Mouse (Mus musculus) heart, embryonic 15.5 days (tissue): ENCODE measurements at regions not wholly inside any gene's neighbourhood (a gene's known extent, or its start where the extent isn't known, plus 50 kb on each side); places are given as distances from the start of the nearest gene placed in this dataset.

Source experiments
- ATAC-seq: fragments of 200-750 bp; cut with Nextera tagmentation; replicated peaks from 2 replicates; pipeline ENCODE4 v1.8.0; 2017; ENCODE audit warnings: low read depth, moderate TSS enrichment; ENCODE audit not compliant: insufficient number of reproducible peaks, insufficient read depth, low FRiP score
- H3K27ac ChIP-seq: fragments of 300-500 bp; sonication (generic); 2 replicates; pipeline ENCODE4 v1.5.1; 2015; ENCODE audit warnings: mild to moderate bottlenecking, inconsistent platforms
- H3K27me3 ChIP-seq: fragments of 300-500 bp; sonication (generic); 2 replicates; pipeline ENCODE4 v1.6.1; 2015; ENCODE audit warnings: inconsistent platforms
- H3K36me3 ChIP-seq: fragments of 300-500 bp; sonication (generic); 2 replicates; pipeline ENCODE4 v1.6.1; 2015; ENCODE audit warnings: mild to moderate bottlenecking, inconsistent platforms
- H3K4me1 ChIP-seq: fragments of 300-500 bp; sonication (generic); replicated peaks from 2 replicates; pipeline ENCODE4 v1.6.1; 2015; ENCODE audit warnings: inconsistent platforms
- H3K4me2 ChIP-seq: fragments of 300-500 bp; sonication (generic); 2 replicates; pipeline ENCODE4 v1.6.1; 2015; ENCODE audit warnings: inconsistent platforms, mild to moderate bottlenecking, moderate library complexity
- H3K4me3 ChIP-seq: fragments of 300-500 bp; sonication (generic); 2 replicates; pipeline ENCODE4 v1.5.1; 2015; ENCODE audit warnings: mild to moderate bottlenecking, inconsistent platforms
- H3K9ac ChIP-seq: fragments of 300-500 bp; sonication (generic); 2 replicates; pipeline ENCODE4 v1.6.1; 2015; ENCODE audit warnings: mild to moderate bottlenecking, inconsistent platforms
- H3K9me3 ChIP-seq: fragments of 300-500 bp; sonication (generic); replicated peaks from 2 replicates; pipeline ENCODE4 v1.6.1; 2016; ENCODE audit warnings: inconsistent platforms
- WGBS: fragments of 180-500 bp; shearing (Covaris S2); methylation state at CpG from one replicate; pipeline ENCODE4 v1.1.7; 2015; ENCODE audit warnings: mixed read lengths; 5-methylcytosine and 5-hydroxymethylcytosine counted together

DNA sequence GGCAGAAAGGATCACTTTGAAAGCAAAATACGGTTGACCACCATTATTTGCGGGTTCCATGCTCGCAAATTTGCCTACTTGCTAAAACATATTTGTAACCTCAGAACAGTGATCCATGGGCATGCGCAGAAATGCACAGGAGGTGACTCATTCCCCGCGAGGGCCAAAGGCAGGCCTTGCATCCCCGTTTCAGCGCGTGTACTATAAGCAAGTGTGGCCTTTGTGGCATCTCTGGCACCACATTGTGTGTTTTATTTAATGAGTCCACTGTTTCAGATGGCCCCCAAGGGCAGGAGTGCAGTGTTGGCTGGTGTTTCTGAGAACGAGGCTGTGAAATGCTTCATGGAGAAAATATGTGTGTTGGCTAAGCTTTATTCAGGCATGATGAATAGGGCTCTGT lies 205.3 kb upstream of the Mast4 start:
- no peaks in the 10 kb centered on the region for H3K4me1 ChIP-seq
- no peak overlapping the region for H3K9ac ChIP-seq
- H3K36me3 ChIP-seq, result no peaks in the 10 kb centered on the region
- no peaks in the 10 kb centered on the region for H3K27me3 ChIP-seq
- no peak overlapping the region for H3K4me2 ChIP-seq
- no peak overlapping the region for H3K27ac ChIP-seq
- no peak overlapping the region for H3K4me3 ChIP-seq
- 71% methylated on average over 10 of the region's 10 CpGs for WGBS
- no peak for ATAC-seq
- no peaks in the 10 kb centered on the region for H3K9me3 ChIP-seq

GRCm38 (mm10) chr13:103513825-103514224 lies 179.5 kb upstream of the Mast4 start:
- H3K36me3 ChIP-seq, result no peaks in the 10 kb centered on the region
- H3K27me3 ChIP-seq, result no peaks in the 10 kb centered on the region
- no peak overlapping the region for H3K9ac ChIP-seq
- no peaks in the 10 kb centered on the region for H3K9me3 ChIP-seq
- no peak for ATAC-seq
- no peak overlapping the region for H3K27ac ChIP-seq
- 64% methylated on average over 1 of the region's 1 CpGs for WGBS
- no peaks in the 10 kb centered on the region for H3K4me1 ChIP-seq
- H3K4me2 ChIP-seq, result no peak overlapping the region
- H3K4me3 ChIP-seq, result no peak overlapping the region

GRCm38 (mm10) chr13:103512476-103512875 lies 178.2 kb upstream of the Mast4 start:
- no peaks in the 10 kb centered on the region for H3K27me3 ChIP-seq
- H3K36me3 ChIP-seq, result no peaks in the 10 kb centered on the region
- no peak for ATAC-seq
- no peaks in the 10 kb centered on the region for H3K9me3 ChIP-seq
- H3K9ac ChIP-seq, result no peak overlapping the region
- H3K4me3 ChIP-seq, result no peak overlapping the region
- WGBS, result 85% methylated on average over 7 of the region's 7 CpGs
- H3K4me2 ChIP-seq, result no peak overlapping the region
- no peak overlapping the region for H3K27ac ChIP-seq
- no peaks in the 10 kb centered on the region for H3K4me1 ChIP-seq

DNA sequence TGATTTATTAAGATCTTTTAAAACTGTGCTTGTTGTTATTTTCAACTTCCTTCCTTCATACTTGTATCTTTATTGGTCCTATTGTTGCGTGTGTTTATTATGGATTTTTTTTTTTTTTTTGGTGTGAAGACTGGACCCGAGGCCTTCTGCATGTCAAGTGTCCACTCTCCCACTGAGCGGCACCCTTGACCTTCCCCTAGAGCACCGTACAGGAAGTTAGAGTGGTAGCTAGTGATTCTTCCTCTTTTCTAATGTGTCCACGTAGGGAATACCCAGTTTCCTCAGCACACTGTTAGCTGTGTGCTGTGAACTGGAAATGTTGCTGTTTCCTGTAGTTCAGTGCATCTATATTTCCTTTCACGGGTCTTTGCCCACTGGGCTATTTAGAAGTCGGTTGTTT lies 170.7 kb upstream of the Mast4 start:
- 72% methylated on average over 7 of the region's 7 CpGs for WGBS
- H3K36me3 ChIP-seq, result no peaks in the 10 kb centered on the region
- no peak overlapping the region for H3K9ac ChIP-seq
- ATAC-seq, result no peak
- no peaks in the 10 kb centered on the region for H3K9me3 ChIP-seq
- H3K27ac ChIP-seq, result no peak overlapping the region
- H3K4me3 ChIP-seq, result no peak overlapping the region
- no peaks in the 10 kb centered on the region for H3K27me3 ChIP-seq
- H3K4me2 ChIP-seq, result no peak overlapping the region
- peaks cover 6% of the 10 kb centered on the region for H3K4me1 ChIP-seq

- H3K36me3 ChIP-seq, result no peaks in the 10 kb centered on the region
- no peak overlapping the region for H3K27ac ChIP-seq
- H3K4me3 ChIP-seq, result no peak overlapping the region
- H3K9me3 ChIP-seq, result no peaks in the 10 kb centered on the region
- no peak overlapping the region for H3K9ac ChIP-seq
- H3K4me1 ChIP-seq, result peaks cover 16% of the 10 kb centered on the region
- H3K4me2 ChIP-seq, result 0 out of 2 replicates have a peak overlapping the region, but pooled peaks have one; percentile 7
- 20% methylated on average over 8 of the region's 8 CpGs for WGBS
- no peaks in the 10 kb centered on the region for H3K27me3 ChIP-seq
- ATAC-seq, result 0 out of 2 replicates have a peak, but pooled peaks have one; percentile 53
Measured at GRCm38 (mm10) chr13:103499376-103499775, 165.1 kb upstream of the Mast4 start.

GRCm38 (mm10) chr13:103494371-103494770 lies 160.1 kb upstream of the Mast4 start:
- peaks cover 16% of the 10 kb centered on the region for H3K4me1 ChIP-seq
- H3K27ac ChIP-seq, result peak overlapping the region; percentile 22; the same call in 1 of the 2 replicates
- 20% methylated on average over 9 of the region's 9 CpGs for WGBS
- no peaks in the 10 kb centered on the region for H3K9me3 ChIP-seq
- no peak overlapping the region for H3K4me2 ChIP-seq
- ATAC-seq, result 0 out of 2 replicates have a peak, but pooled peaks have one; percentile 39
- no peak overlapping the region for H3K9ac ChIP-seq
- no peak overlapping the region for H3K4me3 ChIP-seq
- no peaks in the 10 kb centered on the region for H3K27me3 ChIP-seq
- H3K36me3 ChIP-seq, result no peaks in the 10 kb centered on the region

- H3K4me2 ChIP-seq, result no peak overlapping the region
- 21% methylated on average over 7 of the region's 7 CpGs for WGBS
- H3K9ac ChIP-seq, result no peak overlapping the region
- no peak overlapping the region for H3K4me3 ChIP-seq
- H3K9me3 ChIP-seq, result no peaks in the 10 kb centered on the region
- no peaks in the 10 kb centered on the region for H3K27me3 ChIP-seq
- H3K36me3 ChIP-seq, result no peaks in the 10 kb centered on the region
- ATAC-seq, result peak; percentile 47; the same call in 1 of the 2 replicates
- H3K4me1 ChIP-seq, result peaks cover 10% of the 10 kb centered on the region
- H3K27ac ChIP-seq, result 0 out of 2 replicates have a peak overlapping the region, but pooled peaks have one; percentile 22
Measured at GRCm38 (mm10) chr13:103493567-103493966, 159.3 kb upstream of the Mast4 start.

DNA sequence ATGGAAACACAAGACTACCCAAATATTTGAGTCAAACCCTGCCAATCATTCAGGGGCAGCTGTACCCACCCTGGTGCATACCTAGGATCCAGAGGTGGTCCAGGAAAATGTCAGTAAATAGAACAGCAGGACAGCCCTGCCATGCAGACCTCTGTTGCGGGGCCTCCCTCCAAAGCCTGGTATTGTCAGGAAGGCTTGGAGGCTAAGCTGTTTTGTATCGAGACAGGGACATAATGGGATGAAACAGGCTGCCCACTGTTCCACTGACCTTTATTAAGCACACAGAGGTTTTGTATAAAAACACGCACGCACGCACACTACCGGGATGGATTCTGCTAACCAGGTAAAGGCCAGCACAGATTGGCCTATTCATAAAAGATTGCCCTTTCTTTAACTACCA lies 155.8 kb upstream of the Mast4 start:
- no peaks in the 10 kb centered on the region for H3K36me3 ChIP-seq
- no peaks in the 10 kb centered on the region for H3K27me3 ChIP-seq
- no peak for ATAC-seq
- 91% methylated on average over 6 of the region's 6 CpGs for WGBS
- no peak overlapping the region for H3K27ac ChIP-seq
- H3K9me3 ChIP-seq, result no peaks in the 10 kb centered on the region
- no peak overlapping the region for H3K4me2 ChIP-seq
- H3K9ac ChIP-seq, result no peak overlapping the region
- H3K4me3 ChIP-seq, result no peak overlapping the region
- peaks cover 10% of the 10 kb centered on the region for H3K4me1 ChIP-seq

DNA sequence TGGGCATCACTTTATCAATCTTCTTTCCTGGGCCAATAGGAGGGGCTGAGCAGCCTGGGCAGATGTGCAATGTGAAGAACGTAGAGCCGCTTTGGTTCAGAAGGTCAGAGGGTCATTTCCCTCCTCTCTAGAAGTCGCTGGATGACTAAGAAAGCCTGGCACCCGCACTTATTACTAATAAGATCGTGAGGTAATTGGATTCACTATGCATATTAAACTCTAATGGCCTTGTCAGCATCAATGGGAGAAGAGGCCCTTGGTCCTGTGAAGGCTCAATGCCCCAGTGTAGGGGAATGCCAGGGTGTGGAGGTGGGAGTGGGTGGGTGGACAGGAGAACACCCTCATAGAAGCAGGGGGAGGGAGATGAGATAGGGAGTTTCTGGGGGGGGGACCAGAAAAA lies 149.8 kb upstream of the Mast4 start:
- no peak overlapping the region for H3K9ac ChIP-seq
- H3K36me3 ChIP-seq, result no peaks in the 10 kb centered on the region
- ATAC-seq, result no peak
- no peak overlapping the region for H3K4me3 ChIP-seq
- H3K27me3 ChIP-seq, result no peaks in the 10 kb centered on the region
- 71% methylated on average over 5 of the region's 5 CpGs for WGBS
- no peak overlapping the region for H3K27ac ChIP-seq
- H3K4me2 ChIP-seq, result no peak overlapping the region
- H3K9me3 ChIP-seq, result no peaks in the 10 kb centered on the region
- no peaks in the 10 kb centered on the region for H3K4me1 ChIP-seq

DNA sequence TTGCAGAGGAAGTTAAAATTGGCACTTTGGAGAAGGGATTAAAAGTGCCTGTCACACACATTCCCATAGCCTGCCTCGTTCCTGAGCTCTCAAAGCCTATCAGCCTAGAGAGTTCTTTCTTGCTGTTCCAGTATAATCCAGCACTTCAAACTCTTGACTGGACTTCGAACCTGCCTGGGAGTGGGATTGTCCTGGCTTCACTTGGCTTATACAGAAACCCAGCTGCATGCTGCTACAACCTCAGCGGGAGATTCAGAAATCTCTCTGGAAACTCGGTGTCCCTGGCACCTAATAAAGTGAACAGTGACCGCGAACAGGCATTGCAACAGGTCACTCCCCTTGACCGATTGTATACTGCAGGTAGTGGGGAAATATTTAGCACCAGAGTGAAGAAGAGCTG lies 149.1 kb upstream of the Mast4 start:
- no peaks in the 10 kb centered on the region for H3K9me3 ChIP-seq
- H3K27ac ChIP-seq, result no peak overlapping the region
- no peak overlapping the region for H3K4me3 ChIP-seq
- H3K27me3 ChIP-seq, result no peaks in the 10 kb centered on the region
- H3K4me2 ChIP-seq, result no peak overlapping the region
- WGBS, result 64% methylated on average over 7 of the region's 7 CpGs
- H3K36me3 ChIP-seq, result no peaks in the 10 kb centered on the region
- H3K9ac ChIP-seq, result no peak overlapping the region
- ATAC-seq, result no peak
- no peaks in the 10 kb centered on the region for H3K4me1 ChIP-seq

GRCm38 (mm10) chr13:103476328-103476727 lies 142.0 kb upstream of the Mast4 start:
- no peak for ATAC-seq
- Histone ChIP-seq H3K4me2 (no peak overlapping the region), H3K9ac (no peak overlapping the region), H3K9me3 (no peaks in the 10 kb centered on the region), H3K27ac (no peak overlapping the region), H3K27me3 (no peaks in the 10 kb centered on the region), H3K36me3 (no peaks in the 10 kb centered on the region), H3K4me1 (no peaks in the 10 kb centered on the region), H3K4me3 (no peak overlapping the region)
- 71% methylated on average over 6 of the region's 6 CpGs for WGBS

GRCm38 (mm10) chr13:103472216-103472615 lies 137.9 kb upstream of the Mast4 start:
- H3K36me3 ChIP-seq, result no peaks in the 10 kb centered on the region
- H3K9ac ChIP-seq, result no peak overlapping the region
- H3K27ac ChIP-seq, result no peak overlapping the region
- no peak for ATAC-seq
- no peak overlapping the region for H3K4me2 ChIP-seq
- H3K4me1 ChIP-seq, result no peaks in the 10 kb centered on the region
- H3K4me3 ChIP-seq, result no peak overlapping the region
- no peaks in the 10 kb centered on the region for H3K9me3 ChIP-seq
- 68% methylated on average over 6 of the region's 6 CpGs for WGBS
- no peaks in the 10 kb centered on the region for H3K27me3 ChIP-seq
